ENCODE assay signal across 19 mouse cellular contexts in the genomic region with DNA sequence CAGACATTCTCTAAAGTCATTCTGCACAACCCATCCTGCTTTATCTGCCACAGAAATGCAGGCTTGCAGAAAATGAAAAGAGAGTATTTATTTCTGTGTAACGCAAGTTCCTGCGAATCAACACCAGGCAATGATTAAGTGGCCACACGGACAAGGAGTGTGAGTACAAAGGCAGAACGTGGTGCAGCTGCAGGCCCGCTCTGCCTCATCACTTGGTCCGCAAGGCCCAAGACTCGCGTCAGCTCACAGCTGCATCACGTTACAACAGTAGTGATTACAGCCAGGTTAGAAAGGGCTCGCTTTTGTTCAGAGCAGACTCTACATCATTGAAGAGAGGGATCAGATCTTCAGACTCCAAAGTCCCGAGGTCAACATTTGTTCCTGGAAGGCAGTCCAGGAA. TPM values are rescaled to one million over a fixed set of nuclear protein-coding genes. Genes with fewer than 3 reads are reported as not detected.
DNase-seq lines count a peak whose midpoint lies in the region; ATAC-seq and TF ChIP-seq lines count a peak whose summit lies in the region.
"Had no signal": no experiment of that assay in that cellular context is flagged by ENCODE, and none has a peak within 500 bp of the region (broad histone marks: within the 10 kb centered on the region; RNA-seq: fewer than 3 reads in every experiment).

No protein-coding gene starts in this region.

- no peaks in the 10 kb centered on the region for H3K36me3 ChIP-seq in hindbrain, embryonic 15.5 days
- 0 out of 2 replicates have a peak, but pooled peaks cover 6% of the 10 kb centered on the region for H3K36me3 ChIP-seq in hindbrain, embryonic 12.5 days
- H3K36me3 ChIP-seq in lung, embryonic 14.5 days (ENCODE audit: insufficient read depth) = peaks cover 26% of the 10 kb centered on the region
- H3K36me3 ChIP-seq in limb, embryonic 11.5 days (ENCODE audit: control insufficient read depth, insufficient read depth, low read length) = no peaks in the 10 kb centered on the region
- H3K36me3 ChIP-seq: G1E; liver, embryonic 12.5 days; midbrain, embryonic 12.5 days had no signal

- H3K4me3 ChIP-seq in hindbrain, embryonic 15.5 days = no peak overlapping the region
- H3K4me3 ChIP-seq in hindbrain, embryonic 12.5 days = no peak overlapping the region
- H3K4me3 ChIP-seq in lung, embryonic 14.5 days (ENCODE audit: low read depth, low read length) = no peak overlapping the region
- no peak overlapping the region for H3K4me3 ChIP-seq in limb, embryonic 11.5 days (ENCODE audit: low read depth, low read length)
- H3K4me3 ChIP-seq: erythroblast, embryonic 14.5 days; hindbrain, embryonic 10.5 days; liver, embryonic 12.5 days; midbrain, embryonic 12.5 days had no signal

- no peak overlapping the region for H3K9ac ChIP-seq in hindbrain, embryonic 15.5 days
- H3K9ac ChIP-seq in hindbrain, embryonic 12.5 days = no peak overlapping the region
- no peak overlapping the region for H3K9ac ChIP-seq in lung, embryonic 14.5 days
- no peak overlapping the region for H3K9ac ChIP-seq in limb, embryonic 11.5 days (ENCODE audit: low read length)
- H3K9ac ChIP-seq: liver, embryonic 12.5 days; midbrain, embryonic 12.5 days had no signal

- no peak for TF ChIP-seq CTCF in lung, embryonic 14.5 days (IDR thresholded peaks at IDR 0.05; ENCODE audit: low read depth)

- WGBS in hindbrain, embryonic 15.5 days = 69% methylated on average over 11 of the region's 11 CpGs
- 70% methylated on average over 11 of the region's 11 CpGs for WGBS in hindbrain, embryonic 12.5 days
- 32% methylated on average over 11 of the region's 11 CpGs for WGBS in lung, embryonic 14.5 days
- 18% methylated on average over 11 of the region's 11 CpGs for WGBS in limb, embryonic 11.5 days

- intact Hi-C loops in left cerebral cortex, postnatal 14 days (cut with DNase I) = no loop called here

- H3K4me1 ChIP-seq in hindbrain, embryonic 15.5 days (replicated peaks) = no peaks in the 10 kb centered on the region
- H3K4me1 ChIP-seq in hindbrain, embryonic 12.5 days = no peaks in the 10 kb centered on the region
- H3K4me1 ChIP-seq in lung, embryonic 14.5 days (ENCODE audit: insufficient read depth) = 0 out of 2 replicates have a peak, but pooled peaks cover 8% of the 10 kb centered on the region
- H3K4me1 ChIP-seq in limb, embryonic 11.5 days (ENCODE audit: control insufficient read depth, insufficient read depth, low read length) = no peaks in the 10 kb centered on the region
- H3K4me1 ChIP-seq: hindbrain, embryonic 10.5 days; liver, embryonic 12.5 days; midbrain, embryonic 12.5 days had no signal

- H3K9me3 ChIP-seq in hindbrain, embryonic 15.5 days = no peaks in the 10 kb centered on the region
- H3K9me3 ChIP-seq in hindbrain, embryonic 12.5 days (replicated peaks) = no peaks in the 10 kb centered on the region
- no peaks in the 10 kb centered on the region for H3K9me3 ChIP-seq in lung, embryonic 14.5 days (ENCODE audit: low read depth, low read length)
- no peaks in the 10 kb centered on the region for H3K9me3 ChIP-seq in limb, embryonic 11.5 days (ENCODE audit: control insufficient read depth, low read length)
- H3K9me3 ChIP-seq: hindbrain, embryonic 10.5 days; liver, embryonic 12.5 days; midbrain, embryonic 12.5 days had no signal

- ATAC-seq in hindbrain, embryonic 15.5 days (ENCODE audit: low FRiP score, low read depth) = no peak
- ATAC-seq in hindbrain, embryonic 12.5 days (ENCODE audit: low FRiP score) = no peak
- ATAC-seq in lung, embryonic 14.5 days (ENCODE audit: insufficient read depth) = no peak
- ATAC-seq in limb, embryonic 11.5 days (ENCODE audit: insufficient number of reproducible peaks, low FRiP score, low TSS enrichment, low read depth) = peak; percentile 57; the same call in 1 of the 2 replicates
- ATAC-seq: liver, embryonic 12.5 days had no signal

- DNase-seq in lung, embryonic 14.5 days = peak; percentile 73
- no peak for DNase-seq in lung, postnatal 25 days (ENCODE audit: low spot score)
- peak; percentile 14 for DNase-seq in embryo, embryonic 11.5 days (ENCODE audit: low read depth, low spot score)
- DNase-seq in limb, embryonic 11.5 days (ENCODE audit: low spot score) = peak; percentile 61
- no peak for DNase-seq in spleen, postnatal 14 days (ENCODE audit: low spot score in 2 of 2)
- DNase-seq in left cerebral cortex, postnatal 14 days (ENCODE audit: low spot score in 2 of 2) = no peak
- DNase-seq: cerebellum, adult 11 months; kidney, adult 11 months; lung, postnatal 36 days; right cerebral cortex, postnatal 4 days had no signal

- H3K27me3 ChIP-seq in hindbrain, embryonic 15.5 days = no peaks in the 10 kb centered on the region
- H3K27me3 ChIP-seq in hindbrain, embryonic 12.5 days = no peaks in the 10 kb centered on the region
- no peaks in the 10 kb centered on the region for H3K27me3 ChIP-seq in lung, embryonic 14.5 days (ENCODE audit: insufficient read depth, low read length)
- no peaks in the 10 kb centered on the region for H3K27me3 ChIP-seq in limb, embryonic 11.5 days (ENCODE audit: control insufficient read depth, insufficient read depth, low read length)
- H3K27me3 ChIP-seq: liver, embryonic 12.5 days; midbrain, embryonic 12.5 days had no signal

- no peak overlapping the region for H3K4me2 ChIP-seq in hindbrain, embryonic 15.5 days
- H3K4me2 ChIP-seq in hindbrain, embryonic 12.5 days (replicated peaks) = no peak overlapping the region
- H3K4me2 ChIP-seq in lung, embryonic 14.5 days = no peak overlapping the region
- no peak overlapping the region for H3K4me2 ChIP-seq in limb, embryonic 11.5 days (ENCODE audit: low read depth, severe bottlenecking)
- H3K4me2 ChIP-seq: liver, embryonic 12.5 days; midbrain, embryonic 12.5 days had no signal

- H3K27ac ChIP-seq in hindbrain, embryonic 15.5 days (replicated peaks) = 0 out of 2 replicates have a peak overlapping the region, but pooled peaks have one; percentile 20
- H3K27ac ChIP-seq in hindbrain, embryonic 12.5 days = no peak overlapping the region
- H3K27ac ChIP-seq in lung, embryonic 14.5 days (ENCODE audit: low read depth) = no peak overlapping the region
- H3K27ac ChIP-seq in limb, embryonic 11.5 days (replicated peaks; ENCODE audit: low read depth, low read length) = no peak overlapping the region
- H3K27ac ChIP-seq: hindbrain, embryonic 10.5 days; liver, embryonic 12.5 days; midbrain, embryonic 12.5 days had no signal

RNA-seq across cellular contexts. Expression of a gene that starts 33.5 kb away (rescaled TPM):
- 0.49 TPM in 2 replicates for polyA plus RNA-seq in hindbrain, embryonic 15.5 days (2015; fragmentation: Nextera tagmentation; extraction: Ambion mirVana)
- 0.23 TPM in 1 of 2 replicates, not detected in the other for polyA plus RNA-seq in hindbrain, embryonic 12.5 days (2016; fragmentation: Nextera tagmentation; extraction: Ambion mirVana)
- 0.12 TPM in 1 of 2 replicates, not detected in the other for polyA plus RNA-seq in lung, embryonic 14.5 days (2014; fragmentation: Nextera tagmentation; extraction: Ambion mirVana)
- polyA plus RNA-seq in limb, embryonic 11.5 days (2014; fragmentation: Nextera tagmentation; extraction: Ambion mirVana) = 0.24 TPM in 1 of 2 replicates, not detected in the other
- not detected for total RNA-seq in left cerebral cortex, postnatal 14 days (2021)
- total RNA-seq: G1E; layer of hippocampus, postnatal 10 days; left cerebral cortex, postnatal 10 days had no signal
- polyA plus RNA-seq: erythroblast, embryonic 14.5 days; G1E; midbrain, embryonic 12.5 days had no signal

Comparison
In these comparisons a context has a peak if more than half of its experiments do, and no peak if none do; other contexts are left out.
1. DNase-seq: peak in lung, embryonic 14.5 days (single experiment), embryo, embryonic 11.5 days (single experiment) and limb, embryonic 11.5 days (single experiment); none in lung, postnatal 25 days (single experiment), spleen, postnatal 14 days (0 of 2) and left cerebral cortex, postnatal 14 days (0 of 2).